Mouse (Mus musculus) hindbrain, embryonic 15.5 days (tissue): ENCODE data around the gene Entpd1. TPM values are rescaled to one million over a fixed set of nuclear protein-coding genes. Genes with fewer than 3 reads are reported as not detected.

ENCODE experiments used
- ATAC-seq: fragments of 200-750 bp; cut with Nextera tagmentation; 2 replicates; pipeline ENCODE4 v1.8.0; 2017; ENCODE audit warnings: low read depth, moderate number of reproducible peaks, moderate TSS enrichment; ENCODE audit not compliant: low FRiP score
- H3K27ac ChIP-seq: fragments of 300-500 bp; sonication (generic); replicated peaks from 2 replicates; pipeline ENCODE4 v1.5.1; 2015; ENCODE audit warnings: mild to moderate bottlenecking, inconsistent platforms
- H3K27me3 ChIP-seq: fragments of 300-500 bp; sonication (generic); 2 replicates; pipeline ENCODE4 v1.6.1; 2015; ENCODE audit warnings: control low read depth, inconsistent platforms
- H3K36me3 ChIP-seq: fragments of 300-500 bp; sonication (generic); 2 replicates; pipeline ENCODE4 v1.6.1; 2015; ENCODE audit warnings: control low read depth, inconsistent platforms
- H3K4me1 ChIP-seq: fragments of 300-500 bp; sonication (generic); replicated peaks from 2 replicates; pipeline ENCODE4 v1.6.1; 2015; ENCODE audit warnings: control low read depth, inconsistent platforms
- H3K4me2 ChIP-seq: fragments of 300-500 bp; sonication (generic); 2 replicates; pipeline ENCODE4 v1.6.1; 2015; ENCODE audit warnings: moderate library complexity, mild to moderate bottlenecking, inconsistent platforms
- H3K4me3 ChIP-seq: fragments of 300-500 bp; sonication (generic); 2 replicates; pipeline ENCODE4 v1.5.1; 2015; ENCODE audit warnings: mild to moderate bottlenecking, inconsistent platforms
- H3K9ac ChIP-seq: fragments of 300-500 bp; sonication (generic); 2 replicates; pipeline ENCODE4 v1.6.1; 2015; ENCODE audit warnings: inconsistent platforms
- H3K9me3 ChIP-seq: fragments of 300-500 bp; sonication (generic); 2 replicates; pipeline ENCODE4 v1.6.1; 2016; ENCODE audit warnings: control low read depth, inconsistent platforms
- WGBS: fragments of 180-500 bp; shearing (Covaris S2); methylation state at CpG from one replicate; pipeline ENCODE4 v1.1.7; 2015; 5-methylcytosine and 5-hydroxymethylcytosine counted together
- polyA plus RNA-seq: library from polyadenylated mRNA; unstranded; fragments of >200 nt; fragmentation: Nextera tagmentation; extraction: Ambion mirVana; gene quantifications from 2 replicates; pipeline ENCODE4 v1.2.1, GENCODE M21; 2015

The Entpd1 gene
- polyA plus RNA-seq, 1 experiment from 2014 or later: 9.1 TPM

DNA sequence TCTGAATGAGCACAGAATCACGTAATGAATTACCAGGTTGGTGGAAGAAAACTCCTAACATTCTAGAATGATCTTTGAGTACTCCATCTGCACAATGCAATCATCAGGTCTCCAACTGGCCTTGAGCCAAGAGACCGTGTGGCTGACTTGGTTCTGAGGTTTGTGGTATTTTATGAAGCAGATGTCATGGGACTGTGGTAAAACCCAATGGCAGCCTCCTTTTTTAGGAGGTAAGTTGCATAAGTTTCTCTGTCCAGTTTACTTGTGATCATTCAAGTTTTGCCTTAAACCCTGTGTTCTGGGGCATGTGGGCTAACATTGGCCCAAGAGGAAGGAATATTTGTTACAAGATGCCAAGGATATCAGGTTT lies 176.5 kb downstream of the Entpd1 start:
- Histone ChIP-seq H3K4me1 (no peaks in the 10 kb centered on the region), H3K27me3 (no peaks in the 10 kb centered on the region), H3K4me3 (no peak overlapping the region), H3K27ac (no peak overlapping the region), H3K9ac (no peak overlapping the region), H3K36me3 (no peaks in the 10 kb centered on the region), H3K4me2 (no peak overlapping the region), H3K9me3 (no peaks in the 10 kb centered on the region)
- WGBS: 76% methylated on average over 2 of the region's 2 CpGs
- no peak for ATAC-seq

Other genes with a start within 250 kb of the Entpd1 start
- gene Sorbs1, start 98.6 kb upstream of the Entpd1 start, polyA plus RNA-seq: 87.5 and 92.0 TPM in 2 replicates
- 51.4 and 53.9 TPM in 2 replicates for gene Aldh18a1, start 23.9 kb upstream of the Entpd1 start, polyA plus RNA-seq
- 13.2 and 14.2 TPM in 2 replicates for gene Tctn3, start 133 bp upstream of the Entpd1 start, polyA plus RNA-seq
- 0.07 and 0.18 TPM in 2 replicates for gene Cc2d2b, start 136.4 kb downstream of the Entpd1 start, polyA plus RNA-seq
- gene Ccnj, start 218.9 kb downstream of the Entpd1 start, polyA plus RNA-seq: 18.1 and 18.4 TPM in 2 replicates